ENCODE assay signal across 22 mouse cellular contexts in genomic region chr1:113392962-113393361, GRCm38 (mm10).
DNase-seq lines count a peak whose midpoint lies in the region; ATAC-seq and TF ChIP-seq lines count a peak whose summit lies in the region.
"Had no signal": no experiment of that assay in that cellular context is flagged by ENCODE, and none has a peak within 500 bp of the region (broad histone marks: within the 10 kb centered on the region; RNA-seq: fewer than 3 reads in every experiment).

No protein-coding gene starts in this region.

- H3K9me3 ChIP-seq in forebrain, embryonic 14.5 days (replicated peaks; ENCODE audit: control insufficient read depth, low read length): no peaks in the 10 kb centered on the region
- H3K9me3 ChIP-seq in forebrain, embryonic 13.5 days (replicated peaks): no peaks in the 10 kb centered on the region
- no peaks in the 10 kb centered on the region for H3K9me3 ChIP-seq in forebrain, embryonic 16.5 days (ENCODE audit: control insufficient read depth, low read length)
- H3K9me3 ChIP-seq in forebrain, embryonic 11.5 days (ENCODE audit: control insufficient read depth, low read length): no peaks in the 10 kb centered on the region
- H3K9me3 ChIP-seq: embryonic facial prominence, embryonic 10.5 days; embryonic facial prominence, embryonic 12.5 days had no signal

- no peaks in the 10 kb centered on the region for H3K36me3 ChIP-seq in forebrain, embryonic 14.5 days (ENCODE audit: control insufficient read depth, insufficient read depth, low read length)
- no peaks in the 10 kb centered on the region for H3K36me3 ChIP-seq in forebrain, embryonic 13.5 days (ENCODE audit: poor library complexity, severe bottlenecking)
- H3K36me3 ChIP-seq in forebrain, embryonic 16.5 days (ENCODE audit: control insufficient read depth, insufficient read depth): no peaks in the 10 kb centered on the region
- no peaks in the 10 kb centered on the region for H3K36me3 ChIP-seq in forebrain, embryonic 11.5 days (ENCODE audit: control insufficient read depth, insufficient read depth, low read length)
- H3K36me3 ChIP-seq: embryonic facial prominence, embryonic 10.5 days; embryonic facial prominence, embryonic 12.5 days; G1E had no signal

- H3K4me3 ChIP-seq in forebrain, embryonic 14.5 days (ENCODE audit: low read depth, low read length): no peak overlapping the region
- no peak overlapping the region for H3K4me3 ChIP-seq in forebrain, embryonic 13.5 days
- H3K4me3 ChIP-seq in forebrain, embryonic 16.5 days (replicated peaks; ENCODE audit: low read length): no peak overlapping the region
- H3K4me3 ChIP-seq in forebrain, embryonic 11.5 days (ENCODE audit: low read depth, low read length): no peak overlapping the region
- no peak overlapping the region for H3K4me3 ChIP-seq in layer of hippocampus, adult 2 months
- H3K4me3 ChIP-seq: embryonic facial prominence, embryonic 10.5 days; embryonic facial prominence, embryonic 12.5 days had no signal

- no peaks in the 10 kb centered on the region for H3K27me3 ChIP-seq in forebrain, embryonic 14.5 days (replicated peaks; ENCODE audit: control insufficient read depth, insufficient read depth, low read length)
- no peaks in the 10 kb centered on the region for H3K27me3 ChIP-seq in forebrain, embryonic 13.5 days
- no peaks in the 10 kb centered on the region for H3K27me3 ChIP-seq in forebrain, embryonic 16.5 days (replicated peaks; ENCODE audit: control insufficient read depth, insufficient read depth, low read length)
- H3K27me3 ChIP-seq in forebrain, embryonic 11.5 days (ENCODE audit: control insufficient read depth, insufficient read depth, low read length): no peaks in the 10 kb centered on the region
- H3K27me3 ChIP-seq: CH12.LX; embryonic facial prominence, embryonic 12.5 days had no signal

- H3K4me2 ChIP-seq in forebrain, embryonic 14.5 days (ENCODE audit: low read length): no peak overlapping the region
- H3K4me2 ChIP-seq in forebrain, embryonic 13.5 days: no peak overlapping the region
- H3K4me2 ChIP-seq in forebrain, embryonic 16.5 days (ENCODE audit: low read length): no peak overlapping the region
- no peak overlapping the region for H3K4me2 ChIP-seq in forebrain, embryonic 11.5 days (ENCODE audit: low read depth, low read length, severe bottlenecking)
- H3K4me2 ChIP-seq: embryonic facial prominence, embryonic 12.5 days had no signal

- TF ChIP-seq CTCF in layer of hippocampus, adult 2 months (conservative IDR thresholded peaks at IDR 0.05): no peak

- no peak for ATAC-seq in forebrain, embryonic 14.5 days
- ATAC-seq in forebrain, embryonic 13.5 days: no peak; the same call in 1 of the 2 replicates
- ATAC-seq in forebrain, embryonic 16.5 days: peak; percentile 55; the same call in 1 of the 2 replicates
- ATAC-seq in forebrain, embryonic 11.5 days (replicated peaks; ENCODE audit: low FRiP score): no peak
- ATAC-seq: CD4-positive, CD25-positive, alpha-beta regulatory T cell, adult 4 months had no signal

- no peaks in the 10 kb centered on the region for H3K4me1 ChIP-seq in forebrain, embryonic 14.5 days (ENCODE audit: control insufficient read depth, insufficient read depth, low read length)
- H3K4me1 ChIP-seq in forebrain, embryonic 13.5 days: no peaks in the 10 kb centered on the region
- no peaks in the 10 kb centered on the region for H3K4me1 ChIP-seq in forebrain, embryonic 16.5 days (replicated peaks; ENCODE audit: control insufficient read depth, insufficient read depth, low read length)
- H3K4me1 ChIP-seq in forebrain, embryonic 11.5 days (replicated peaks; ENCODE audit: control insufficient read depth, insufficient read depth, low read length): no peaks in the 10 kb centered on the region
- H3K4me1 ChIP-seq: embryonic facial prominence, embryonic 10.5 days; embryonic facial prominence, embryonic 12.5 days had no signal

- H3K9ac ChIP-seq in forebrain, embryonic 14.5 days (ENCODE audit: low read length): no peak overlapping the region
- no peak overlapping the region for H3K9ac ChIP-seq in forebrain, embryonic 13.5 days
- H3K9ac ChIP-seq in forebrain, embryonic 16.5 days (replicated peaks; ENCODE audit: low read depth, low read length): no peak overlapping the region
- H3K9ac ChIP-seq in forebrain, embryonic 11.5 days (ENCODE audit: low read length): no peak overlapping the region
- H3K9ac ChIP-seq: embryonic facial prominence, embryonic 12.5 days had no signal

- H3K27ac ChIP-seq in forebrain, embryonic 14.5 days (ENCODE audit: low read depth, low read length): no peak overlapping the region
- H3K27ac ChIP-seq in forebrain, embryonic 13.5 days: no peak overlapping the region
- H3K27ac ChIP-seq in forebrain, embryonic 16.5 days (ENCODE audit: low read length): no peak overlapping the region
- no peak overlapping the region for H3K27ac ChIP-seq in forebrain, embryonic 11.5 days (ENCODE audit: low read depth, low read length)
- H3K27ac ChIP-seq in layer of hippocampus, adult 2 months: 0 out of 2 replicates have a peak overlapping the region, but pooled peaks have one; percentile 43
- H3K27ac ChIP-seq: embryonic facial prominence, embryonic 10.5 days; embryonic facial prominence, embryonic 12.5 days had no signal

- peak; percentile 17 for DNase-seq in forebrain, embryonic 14.5 days (ENCODE audit: low spot score)
- DNase-seq in forebrain, embryonic 11.5 days (ENCODE audit: low spot score): no peak
- no peak for DNase-seq in layer of hippocampus, adult 2 months (ENCODE audit: low spot score in 2 of 2)
- no peak for DNase-seq in layer of hippocampus, postnatal 25 days (ENCODE audit: extremely low spot score in 1 of 2, low spot score in 1 of 2)
- DNase-seq in brain, adult 2 months (ENCODE audit: low read depth, low spot score): peak; percentile 11
- no peak for DNase-seq in MN1 (ENCODE audit: low spot score)
- DNase-seq: adrenal gland, adult 2 months; adrenal gland, postnatal 10 days; adrenal gland, postnatal 25 days; B cell, adult 2 months; cerebellum, adult 11 months; cerebellum, adult 18-20 months; cerebellum, adult 8-10 months; cerebellum, adult 9-11 months; cerebellum, postnatal 14 days had no signal

Comparison
In these comparisons a context has a peak if more than half of its experiments do, and no peak if none do; other contexts are left out.
1. DNase-seq: peak in forebrain, embryonic 14.5 days (single experiment) and brain, adult 2 months (single experiment); none in forebrain, embryonic 11.5 days (single experiment), layer of hippocampus, adult 2 months (0 of 2), layer of hippocampus, postnatal 25 days (0 of 2) and MN1 (single experiment).